Mouse (Mus musculus) heart, adult 2 months (tissue): ENCODE measurements around the gene Mcu. TPM values are rescaled to one million over a fixed set of nuclear protein-coding genes. Genes with fewer than 3 reads are reported as not detected.

Experiments used
- DNase-seq, 2 experiments: peaks; one replicate each; pipeline ENCODE4 v3.0.0; 2021
- H3K27ac ChIP-seq: fragments of 200-600 bp; 2 replicates; pipeline ENCODE4 v1.8.1; 2022
- H3K27me3 ChIP-seq: fragments of 200-500 bp; 2 replicates; pipeline ENCODE4 v1.6.1; 2012; ENCODE audit warnings: mild to moderate bottlenecking, low read length, inconsistent platforms, mixed read lengths; ENCODE audit not compliant: control insufficient read depth, insufficient read depth
- H3K36me3 ChIP-seq: fragments of 200-500 bp; 2 replicates; pipeline ENCODE4 v1.6.1; 2012; ENCODE audit warnings: low read length, inconsistent platforms; ENCODE audit not compliant: control insufficient read depth, insufficient read depth
- H3K4me1 ChIP-seq: fragments of 200-500 bp; 2 replicates; pipeline ENCODE4 v1.6.1; 2011; ENCODE audit warnings: low read length; ENCODE audit not compliant: control insufficient read depth, insufficient read depth
- H3K4me3 ChIP-seq: fragments of 200-600 bp; 2 replicates; pipeline ENCODE4 v1.8.1; 2022
- H3K79me2 ChIP-seq: fragments of 200-500 bp; replicated peaks from 2 replicates; pipeline ENCODE4 v1.6.1; 2012; ENCODE audit warnings: mild to moderate bottlenecking, inconsistent platforms, low read length, moderate library complexity, mixed read lengths; ENCODE audit not compliant: control insufficient read depth, insufficient read depth
- H3K9ac ChIP-seq: fragments of 200-500 bp; 2 replicates; pipeline ENCODE4 v1.6.1; 2012; ENCODE audit warnings: low read depth, mild to moderate bottlenecking, control low read depth, inconsistent platforms, low read length, mixed read lengths
- CTCF ChIP-seq: fragments of 200-600 bp; IDR thresholded peaks from 2 replicates; pipeline ENCODE4 v1.8.1; 2022; ENCODE audit warnings: antibody characterized with exemption, mild to moderate bottlenecking, moderate library complexity
- EP300 ChIP-seq: fragments of 200-500 bp; IDR thresholded peaks from 2 replicates; pipeline ENCODE4 v1.6.1; 2011; ENCODE audit warnings: low read depth, low read length, control low read depth; ENCODE audit not compliant: insufficient read depth
- POLR2A ChIP-seq: fragments of 200-500 bp; IDR thresholded peaks from 2 replicates; pipeline ENCODE4 v1.6.1; 2011; ENCODE audit warnings: mild to moderate bottlenecking, low read depth, low read length, control low read depth; ENCODE audit not compliant: insufficient read depth
- WGBS: fragments of 180-500 bp; shearing (Covaris S2); methylation state at CpG from one replicate; pipeline ENCODE4 v1.1.7; 2018; 5-methylcytosine and 5-hydroxymethylcytosine counted together
- intact Hi-C: fragments of 180-260 bp; cut with DNase I; formaldehyde crosslinking; loops from one replicate; pipeline ENCODE4 v1.15.1; 2025
- polyA plus RNA-seq: library from polyadenylated mRNA; depleted of rRNA; stranded (reverse); fragments of >200 nt; gene quantifications from 2 replicates; pipeline ENCODE4 v1.2.3, GENCODE M21; 2012
- total RNA-seq, 2 experiments: library from RNA; stranded (reverse); gene quantifications; 2 replicates each; pipeline ENCODE4 v1.2.3; 2021

The Mcu gene
- total and polyA plus RNA-seq, 3 experiments = 10.4 to 21.6 (median 20.0) TPM

GRCm38 (mm10) chr10:59552456-59552855 is 64.0 kb downstream of the Mcu start:
- no peaks in the 10 kb centered on the region; the same call in 1 of the 2 replicates for H3K79me2 ChIP-seq
- no peaks in the 10 kb centered on the region; the same call in 1 of the 2 replicates for H3K4me1 ChIP-seq
- 24% methylated on average over 1 of the region's 1 CpGs for WGBS
- H3K9ac ChIP-seq = no peak overlapping the region
- TF ChIP-seq POLR2A (no peak), EP300 (no peak), CTCF (no peak)
- H3K27ac ChIP-seq = no peak overlapping the region
- no peaks in the 10 kb centered on the region for H3K36me3 ChIP-seq
- intact Hi-C loops = no loop called here
- no peaks in the 10 kb centered on the region for H3K27me3 ChIP-seq
- DNase-seq = no peak
- H3K4me3 ChIP-seq = no peak overlapping the region

- 87% methylated on average over 11 of the region's 11 CpGs for WGBS
- H3K36me3 ChIP-seq = no peaks in the 10 kb centered on the region
- intact Hi-C loops = no loop called here
- no peak overlapping the region for H3K9ac ChIP-seq
- no peak overlapping the region for H3K27ac ChIP-seq
- no peak overlapping the region for H3K4me3 ChIP-seq
- H3K4me1 ChIP-seq = no peaks in the 10 kb centered on the region; the same call in 1 of the 2 replicates
- TF ChIP-seq POLR2A = no peak
- no peak for TF ChIP-seq EP300
- TF ChIP-seq CTCF = no peak
- H3K79me2 ChIP-seq = no peaks in the 10 kb centered on the region; the same call in 1 of the 2 replicates
- H3K27me3 ChIP-seq = no peaks in the 10 kb centered on the region
- no peak for DNase-seq
Measured at GRCm38 (mm10) chr10:59548768-59549333, 67.6 kb downstream of the Mcu start.

- no peaks in the 10 kb centered on the region for H3K27me3 ChIP-seq
- TF ChIP-seq CTCF (no peak), POLR2A (no peak), EP300 (no peak)
- no peak overlapping the region for H3K4me3 ChIP-seq
- no peak overlapping the region for H3K9ac ChIP-seq
- H3K36me3 ChIP-seq = no peaks in the 10 kb centered on the region
- no peaks in the 10 kb centered on the region; the same call in 1 of the 2 replicates for H3K79me2 ChIP-seq
- intact Hi-C loops = no loop called here
- H3K4me1 ChIP-seq = no peaks in the 10 kb centered on the region; the same call in 1 of the 2 replicates
- DNase-seq = no peak
- 81% methylated on average over 6 of the region's 6 CpGs for whole genome bisulfite sequencing
- H3K27ac ChIP-seq = no peak overlapping the region
Measured at GRCm38 (mm10) chr10:59548211-59548610, 68.3 kb downstream of the Mcu start.

GRCm38 (mm10) chr10:59547426-59547825 is 69.1 kb downstream of the Mcu start:
- Histone ChIP-seq H3K4me1 (no peaks in the 10 kb centered on the region), H3K4me3 (no peak overlapping the region), H3K9ac (no peak overlapping the region), H3K36me3 (no peaks in the 10 kb centered on the region), H3K27me3 (no peaks in the 10 kb centered on the region), H3K79me2 (no peaks in the 10 kb centered on the region; the same call in 1 of the 2 replicates), H3K27ac (no peak overlapping the region)
- TF ChIP-seq POLR2A (no peak), EP300 (no peak), CTCF (no peak)
- DNase-seq = no peak
- 77% methylated on average over 7 of the region's 7 CpGs for WGBS
- intact Hi-C loops = no loop called here

- H3K27me3 ChIP-seq = no peaks in the 10 kb centered on the region
- no peak overlapping the region for H3K4me3 ChIP-seq
- DNase-seq = no peak
- TF ChIP-seq EP300 = no peak
- TF ChIP-seq CTCF = no peak
- TF ChIP-seq POLR2A = no peak
- H3K36me3 ChIP-seq = no peaks in the 10 kb centered on the region
- H3K79me2 ChIP-seq = no peaks in the 10 kb centered on the region
- WGBS = 94% methylated on average over 7 of the region's 7 CpGs
- H3K27ac ChIP-seq = no peak overlapping the region
- intact Hi-C loops = no loop called here
- H3K9ac ChIP-seq = no peak overlapping the region
- no peaks in the 10 kb centered on the region for H3K4me1 ChIP-seq
Measured at GRCm38 (mm10) chr10:59545169-59545568, 71.3 kb downstream of the Mcu start.

GRCm38 (mm10) chr10:59543351-59543750 is 73.1 kb downstream of the Mcu start:
- Histone ChIP-seq H3K27me3 (no peaks in the 10 kb centered on the region), H3K9ac (no peak overlapping the region), H3K27ac (no peak overlapping the region), H3K79me2 (no peaks in the 10 kb centered on the region), H3K36me3 (no peaks in the 10 kb centered on the region), H3K4me1 (peaks cover 1% of the 10 kb centered on the region; the same call in 1 of the 2 replicates), H3K4me3 (no peak overlapping the region)
- WGBS = 90% methylated on average over 9 of the region's 9 CpGs
- no peak for DNase-seq
- TF ChIP-seq EP300 = no peak
- no peak for TF ChIP-seq CTCF
- no peak for TF ChIP-seq POLR2A
- intact Hi-C loops = no loop called here
